Mouse (Mus musculus): ENCODE measurements at regions not wholly inside any gene's neighbourhood (a gene's known extent, or its start where the extent isn't known, plus 50 kb on each side); places are given as distances from the start of the nearest gene placed in this dataset.

GRCm38 (mm10) chr4:46291620-46292254 lies 51.7 kb upstream of the Foxe1 start:
- no peak for TF ChIP-seq CTCF (IDR thresholded peaks at IDR 0.05; ENCODE audit: borderline replicate concordance, control insufficient read depth, extremely low read depth, insufficient read depth, low read length, poor library complexity)
- TF ChIP-seq POLR2A (IDR thresholded peaks at IDR 0.05; ENCODE audit: control insufficient read depth, extremely low read depth, insufficient read depth, low read length, poor library complexity) = no peak
